Mouse (Mus musculus) hematopoietic stem cell, adult 5-6 weeks (primary cell): ENCODE data around the gene Wfdc8. TPM values are rescaled to one million over a fixed set of nuclear protein-coding genes. Genes with fewer than 3 reads are reported as not detected.
A peak's percentile ranks its signal among the peaks of the same experiment; 100 is the strongest.

ENCODE experiments used
- ATAC-seq, 2 experiments: fragments of 125-278 bp in 1 of 2; replicated peaks in 1 of 2; 2 replicates each; pipeline ENCODE4 v1.8.0; 2016 to 2017; ENCODE audit warnings: inconsistent platforms in 2 of 2, mild to moderate bottlenecking in 2 of 2, moderate number of reproducible peaks in 2 of 2, low read depth in 1 of 2, moderate TSS enrichment in 1 of 2; ENCODE audit not compliant: low FRiP score in 2 of 2, poor library complexity in 2 of 2, severe bottlenecking in 2 of 2, insufficient read depth in 1 of 2, low TSS enrichment in 1 of 2
- total RNA-seq: library from RNA; stranded (forward); fragments of 172-1452, 232-1000 nt; gene quantifications from 2 replicates; pipeline ENCODE4 v1.2.3, GENCODE M21; 2017

The Wfdc8 gene
- total RNA-seq, 1 experiment from 2014 or later = not detected

DNA sequence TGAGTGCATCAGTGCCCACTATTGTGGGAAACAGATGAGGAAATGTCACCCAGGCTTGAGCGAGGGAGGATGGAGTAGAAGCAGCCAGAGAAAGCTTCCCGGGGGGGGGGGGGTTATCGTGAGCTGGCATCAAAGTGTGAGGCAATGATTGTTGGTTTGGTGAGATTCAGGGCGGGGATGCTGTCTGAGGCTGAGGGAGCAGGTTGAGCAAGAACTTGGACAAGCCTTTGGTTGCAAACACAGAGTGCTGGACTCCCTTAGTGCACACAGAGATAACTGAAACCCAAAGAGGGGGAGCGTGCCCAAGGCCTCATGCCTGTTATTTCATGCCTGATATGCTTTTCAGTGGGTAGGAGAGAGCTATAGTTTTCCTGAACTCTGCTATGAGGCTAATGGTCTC lies 46.0 kb downstream of the Wfdc8 start:
- ATAC-seq = no peak

DNA sequence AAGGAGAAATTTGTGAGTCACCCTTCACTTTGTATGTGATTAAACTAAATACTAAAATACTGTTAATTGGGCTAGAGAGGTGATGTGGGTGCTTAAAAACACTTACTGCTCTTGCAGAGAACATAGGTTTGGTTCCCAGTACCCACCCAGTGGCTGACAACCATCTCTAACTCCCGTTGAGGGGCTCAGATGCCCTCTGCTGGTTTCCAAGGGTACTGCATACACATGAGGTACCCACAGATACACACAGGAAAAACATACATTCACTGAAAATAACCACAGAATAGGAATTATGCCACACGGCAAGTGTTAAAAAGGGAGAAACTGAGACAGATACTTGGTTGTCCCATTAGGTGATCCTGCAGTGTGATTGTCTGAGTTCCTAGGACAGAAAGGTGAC lies 46.4 kb downstream of the Wfdc8 start:
- ATAC-seq = no peak

DNA sequence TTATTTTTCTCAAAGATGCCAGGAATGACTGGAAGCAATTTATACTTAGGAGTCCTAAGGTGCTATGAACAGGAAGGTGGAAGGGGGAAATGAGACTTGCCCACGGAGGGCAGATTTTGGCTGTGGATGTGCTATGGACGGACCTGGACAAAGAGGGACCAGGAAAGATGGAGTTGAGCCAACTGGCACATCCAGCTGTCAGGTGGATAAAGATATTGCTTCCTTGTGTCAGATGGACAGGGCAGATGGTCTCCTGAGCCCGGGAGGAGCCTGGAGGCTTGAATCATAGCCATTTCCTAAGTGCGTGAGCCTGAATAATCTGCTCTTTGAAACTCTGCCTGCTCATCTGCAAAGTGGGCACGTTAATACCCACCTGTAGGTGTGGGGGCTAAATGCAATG lies 49.1 kb downstream of the Wfdc8 start:
- no peak for ATAC-seq

DNA sequence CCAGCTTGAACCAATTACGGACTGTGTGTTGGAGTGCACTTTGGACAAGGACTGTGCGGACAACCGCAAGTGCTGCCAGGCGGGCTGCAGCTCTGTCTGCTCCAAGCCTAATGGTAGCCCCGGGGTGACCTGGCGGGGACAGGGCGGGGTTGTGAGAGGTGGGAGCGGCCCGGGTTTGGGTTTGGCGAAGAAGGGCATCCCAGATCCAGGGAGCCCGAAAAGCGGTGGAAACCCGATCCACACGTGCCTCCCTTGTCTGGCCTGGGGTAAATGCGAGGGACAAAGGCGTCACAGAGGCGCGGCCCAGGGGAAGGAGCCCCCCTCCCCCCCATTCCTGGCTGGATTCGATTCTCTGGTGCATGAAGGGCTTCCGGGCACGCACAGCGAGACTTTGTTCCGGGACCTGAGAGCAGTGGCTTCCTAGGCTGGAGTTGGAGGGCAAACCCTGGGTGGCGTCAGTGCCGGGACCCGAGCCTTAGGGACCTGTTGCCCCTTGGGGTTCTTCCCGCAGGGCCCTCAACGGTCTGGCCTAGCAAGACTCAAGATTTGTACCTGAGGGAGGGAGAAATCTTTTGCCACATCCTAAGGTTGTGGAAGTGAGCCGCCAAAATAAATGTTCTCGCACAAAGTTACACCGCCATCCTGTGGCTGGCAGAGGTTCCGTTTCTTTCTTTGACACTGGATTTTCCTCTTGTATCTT lies 49.9 kb downstream of the Wfdc8 start:
- peak; percentile 43 to 60 for ATAC-seq

DNA sequence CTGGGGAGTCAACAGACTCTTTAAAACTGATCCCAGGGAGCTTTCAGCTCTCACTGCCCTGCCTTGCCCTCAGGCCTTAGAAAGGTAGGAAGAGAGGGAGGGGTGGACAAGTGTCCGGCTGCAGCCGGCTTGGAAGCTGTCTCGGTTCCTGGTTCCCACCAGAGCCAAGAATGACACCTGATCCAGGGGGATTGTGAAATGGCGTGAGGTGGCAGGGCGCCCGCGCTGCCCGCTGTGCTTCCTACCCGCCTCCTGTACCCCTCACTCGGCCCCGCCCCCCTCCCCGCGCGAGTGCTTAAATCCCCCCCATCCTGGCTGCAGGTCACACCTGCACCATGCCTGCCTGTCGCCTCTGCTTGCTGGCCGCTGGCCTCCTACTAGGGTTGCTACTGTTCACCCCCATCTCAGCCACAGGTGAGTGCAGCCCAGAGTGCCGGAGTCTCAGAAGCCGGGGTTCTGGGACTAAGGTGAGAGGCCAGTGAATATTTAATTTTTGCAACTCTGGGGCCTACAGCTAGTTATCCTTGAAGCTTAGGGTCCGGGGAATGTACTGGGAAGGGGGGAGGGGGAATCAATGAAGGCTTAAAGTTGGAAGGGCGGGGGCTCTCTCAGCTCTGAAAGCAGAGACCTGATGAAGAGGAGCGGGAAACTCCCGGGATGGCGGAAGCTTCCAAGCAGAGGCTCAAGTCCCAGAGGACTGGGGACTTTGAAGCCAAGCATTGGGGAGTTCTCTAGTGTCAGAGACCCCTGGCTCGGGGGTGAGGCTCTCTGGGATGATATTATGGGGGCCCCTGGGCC lies 50.8 kb downstream of the Wfdc8 start, which contains the start of gene Wfdc2:
Wfdc2 (plus strand) TSS at position 23 of the 798 bp plus-strand sequence.
- ATAC-seq = no peak

DNA sequence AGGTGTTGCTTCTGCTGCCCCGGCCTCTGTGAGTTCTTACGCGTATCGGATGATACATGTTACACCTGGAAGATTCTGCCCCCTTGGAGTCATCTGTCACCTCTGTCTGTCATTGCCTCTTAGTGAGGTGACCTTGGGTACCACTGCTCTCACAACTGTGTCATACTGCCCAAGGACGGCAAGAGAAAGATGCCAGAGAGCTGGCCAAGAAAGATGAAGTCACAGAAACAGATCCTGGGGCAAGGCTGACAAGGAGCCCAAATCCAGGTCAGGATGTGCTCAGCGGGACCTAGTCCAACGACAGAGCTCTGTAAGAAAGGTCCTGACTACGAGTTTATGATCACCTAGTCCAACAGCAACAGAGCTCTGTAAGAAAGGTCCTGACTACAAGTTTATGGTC lies 53.3 kb downstream of the Wfdc8 start:
- no peak for ATAC-seq

DNA sequence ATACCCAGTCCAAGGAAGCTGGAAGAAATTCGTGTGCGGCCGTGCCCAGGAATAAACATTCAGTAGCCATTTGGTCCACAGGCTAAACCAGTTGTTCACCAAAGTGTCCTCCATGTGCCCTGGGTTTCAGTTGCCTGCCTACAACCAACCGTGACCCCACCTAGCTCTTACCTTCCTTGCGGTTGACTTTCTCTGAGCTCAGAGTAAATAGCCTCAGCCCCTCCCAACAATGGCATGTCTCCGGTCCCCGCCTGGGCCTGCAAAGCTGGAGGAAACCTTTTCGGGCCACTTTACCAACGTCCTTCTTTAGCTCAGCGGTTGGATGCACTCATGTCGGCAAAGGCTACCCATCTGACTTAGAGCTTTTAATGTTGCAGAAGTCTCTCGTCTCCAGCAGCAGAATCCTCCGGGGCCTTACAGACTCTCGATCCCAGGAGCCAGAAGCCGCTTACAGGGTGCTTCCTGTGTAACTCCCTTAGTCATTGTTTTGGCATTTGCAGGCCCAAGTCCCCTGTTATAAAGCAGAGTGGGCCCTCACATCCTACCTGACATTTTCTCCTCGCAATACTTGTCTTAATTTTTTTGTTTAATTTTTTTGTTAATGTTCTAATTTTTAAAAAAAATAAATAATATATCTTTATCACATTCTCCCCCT lies 54.3 kb downstream of the Wfdc8 start:
- peak; percentile 37 to 50; a peak in 3 of 4 replicates for ATAC-seq

DNA sequence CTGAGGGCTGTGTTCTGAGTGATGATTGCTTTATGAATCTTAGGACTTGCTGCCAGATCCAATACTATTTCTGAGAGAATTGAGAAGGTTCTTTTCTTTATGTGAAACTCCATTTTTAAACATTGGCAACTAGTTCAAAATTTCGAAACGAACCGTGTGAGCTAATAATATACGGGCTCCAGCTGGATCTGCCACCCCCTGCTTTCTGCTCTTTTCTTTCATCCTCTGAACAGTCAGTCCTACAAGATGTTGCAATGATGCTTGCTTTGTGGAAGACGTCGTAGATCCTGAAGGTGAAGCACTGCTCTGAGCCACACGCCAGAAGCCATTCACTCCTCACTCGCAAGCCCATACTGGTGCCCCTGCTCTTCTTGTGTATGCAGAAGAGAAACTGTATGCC lies 55.0 kb downstream of the Wfdc8 start:
- no peak for ATAC-seq

DNA sequence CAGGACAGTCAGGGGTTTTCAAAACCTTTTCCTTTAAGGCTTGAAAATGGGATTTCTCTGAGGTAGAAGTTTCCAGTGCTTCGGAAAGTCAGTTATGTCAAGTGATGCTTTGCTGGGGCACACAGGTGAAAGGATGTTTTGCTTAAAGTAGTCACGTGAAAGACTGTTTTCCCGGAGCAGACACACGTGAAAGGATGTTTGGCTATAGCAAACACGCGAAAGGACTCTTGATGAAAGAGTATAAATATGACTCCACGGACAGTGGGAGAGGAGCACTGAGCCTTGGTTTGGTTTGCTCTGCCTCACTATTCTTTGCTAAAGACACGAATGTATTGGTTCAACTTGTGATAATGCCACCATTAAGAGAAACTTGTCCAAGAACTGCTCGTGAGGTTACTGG lies 61.9 kb downstream of the Wfdc8 start:
- ATAC-seq = no peak

DNA sequence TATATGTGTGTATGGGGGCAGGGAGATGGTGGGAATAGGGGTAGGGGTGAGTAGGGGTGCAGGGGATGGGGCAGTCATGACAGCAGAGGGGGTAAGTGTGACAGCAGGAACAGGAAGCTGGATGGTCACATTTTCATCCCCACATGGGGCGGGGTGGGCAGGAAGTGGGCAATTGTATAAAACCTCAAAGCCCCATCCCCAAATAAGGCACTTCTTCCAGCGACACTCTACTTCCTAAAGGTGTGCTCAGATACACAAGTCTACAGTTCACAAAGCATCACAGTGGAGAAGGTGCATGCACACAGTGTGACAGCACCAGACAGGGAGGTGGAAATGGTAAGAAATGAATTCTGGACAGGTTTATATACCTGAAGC lies 62.5 kb downstream of the Wfdc8 start:
- 0 out of 4 replicates have a peak, but pooled peaks of 1 of the 2 experiments have one; percentile 17 for ATAC-seq

DNA sequence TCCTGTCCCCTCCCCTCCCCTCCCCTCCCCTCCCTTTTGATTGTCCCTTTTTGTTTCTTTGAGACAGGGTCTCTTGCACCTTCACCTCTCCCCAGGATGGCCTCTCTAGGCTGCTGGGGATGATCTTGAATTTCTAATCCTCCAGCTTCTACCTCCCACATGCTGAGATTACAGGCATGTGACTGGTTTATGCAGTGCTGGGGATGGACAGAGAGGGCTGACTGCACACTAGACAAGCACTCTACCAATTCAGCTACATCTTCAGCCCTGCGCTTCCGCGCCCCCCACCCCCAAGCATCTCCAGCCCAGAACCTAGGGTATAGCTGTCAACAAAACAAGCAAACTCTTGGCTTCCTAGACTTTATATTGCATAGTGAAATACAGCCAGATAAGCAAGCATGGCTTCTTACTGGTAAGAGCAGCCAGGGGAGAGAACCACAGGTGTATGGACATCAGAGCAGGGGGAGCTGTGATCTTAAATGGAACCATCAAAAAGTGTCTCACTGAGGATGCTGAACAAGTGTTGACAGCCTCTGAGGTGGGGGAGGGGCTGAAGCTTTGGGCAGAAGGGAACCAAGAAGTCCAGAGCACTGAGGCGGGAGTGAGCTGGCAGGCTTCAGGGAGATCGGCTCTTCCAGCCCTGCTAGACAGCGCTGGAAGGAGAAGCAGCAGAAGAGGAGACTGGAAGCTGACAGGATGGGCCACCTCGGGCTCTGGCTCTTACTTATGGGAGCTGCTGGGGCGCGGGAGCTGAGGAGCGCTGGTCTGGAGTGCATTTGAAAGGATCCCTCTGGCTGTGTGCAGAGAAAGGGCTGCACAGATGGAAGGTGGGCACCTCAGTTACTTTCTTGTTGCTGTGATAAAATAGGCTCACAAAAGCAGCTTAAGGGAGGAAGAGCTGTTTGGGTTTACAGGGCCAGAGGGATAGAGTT lies 63.2 kb downstream of the Wfdc8 start:
- ATAC-seq = no peak

DNA sequence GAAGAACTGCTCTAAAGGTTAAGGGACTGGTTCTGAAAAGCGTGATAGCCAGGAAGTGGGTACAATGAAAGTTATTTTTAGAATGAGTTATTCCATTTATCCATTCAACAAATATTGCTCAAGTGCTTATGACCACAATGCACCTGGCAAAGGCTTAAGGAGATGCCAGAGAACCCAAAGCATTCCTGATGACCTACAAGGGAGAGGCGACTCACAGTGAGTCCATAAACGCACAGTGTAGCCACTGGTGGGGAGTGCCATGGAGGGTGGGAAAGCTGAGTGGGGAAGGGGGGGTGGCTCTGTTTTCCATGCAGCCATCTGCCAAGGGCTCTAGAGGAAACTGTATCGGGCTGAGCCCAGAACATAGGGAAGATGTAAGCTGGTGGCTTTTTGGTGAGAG lies 64.1 kb downstream of the Wfdc8 start:
- no peak for ATAC-seq

Other genes starting within 250 kb of the Wfdc8 start
- gene Slpi, start 224.5 kb downstream of the Wfdc8 start, total RNA-seq = 5.4 and 12.8 TPM in 2 replicates
- not detected in 2 replicates for gene Rbpjl, start 210.5 kb downstream of the Wfdc8 start, total RNA-seq
- gene Matn4, start 208.5 kb downstream of the Wfdc8 start, total RNA-seq = 0.31 TPM in 1 of 2 replicates, not detected in the other
- 11.6 and 17.7 TPM in 2 replicates for gene Sdc4, start 169.7 kb downstream of the Wfdc8 start, total RNA-seq
- 17.0 and 20.7 TPM in 2 replicates for gene Sys1, start 156.7 kb downstream of the Wfdc8 start, total RNA-seq
- 1.7 TPM in 1 of 2 replicates, not detected in the other for gene Gm20458, start 152.7 kb downstream of the Wfdc8 start, total RNA-seq
- gene Trp53tg5, start 139.9 kb downstream of the Wfdc8 start, total RNA-seq = not detected in 2 replicates
- 1.6 TPM in 1 of 2 replicates, not detected in the other for gene Dbndd2, start 127.5 kb downstream of the Wfdc8 start, total RNA-seq
- 28.1 and 28.2 TPM in 2 replicates for gene Pigt, start 116.1 kb downstream of the Wfdc8 start, total RNA-seq
- gene Wfdc2, start 51.2 kb downstream of the Wfdc8 start, total RNA-seq = 7.5 and 11.6 TPM in 2 replicates
- gene Spint3, start 40.2 kb downstream of the Wfdc8 start, total RNA-seq = not detected in 2 replicates
- gene Wfdc6a, start 28.2 kb downstream of the Wfdc8 start, total RNA-seq = not detected in 2 replicates
- not detected in 2 replicates for gene Eppin, start 20.0 kb downstream of the Wfdc8 start, total RNA-seq
- gene Wfdc6b, start 104 bp downstream of the Wfdc8 start, total RNA-seq = not detected in 2 replicates
- gene Wfdc16, start 25.2 kb upstream of the Wfdc8 start, total RNA-seq = not detected in 2 replicates
- gene Wfdc10, start 42.4 kb upstream of the Wfdc8 start, total RNA-seq = 3.5 TPM in 1 of 2 replicates, not detected in the other
- not detected in 2 replicates for gene Wfdc9, start 43.0 kb upstream of the Wfdc8 start, total RNA-seq
- gene Wfdc11, start 60.5 kb upstream of the Wfdc8 start, total RNA-seq = not detected in 2 replicates
- gene Wfdc13, start 71.5 kb upstream of the Wfdc8 start, total RNA-seq = not detected in 2 replicates
- not detected in 2 replicates for gene Spint4, start 84.9 kb upstream of the Wfdc8 start, total RNA-seq
- not detected in 2 replicates for gene Spint5, start 101.7 kb upstream of the Wfdc8 start, total RNA-seq
- gene Wfdc3, start 132.3 kb upstream of the Wfdc8 start, total RNA-seq = 1.6 and 1.9 TPM in 2 replicates
- gene Dnttip1, start 132.4 kb upstream of the Wfdc8 start, total RNA-seq = 22.9 and 31.3 TPM in 2 replicates
- gene Ube2c, start 156.3 kb upstream of the Wfdc8 start, total RNA-seq = 60.3 and 131 TPM in 2 replicates
- gene Tnnc2, start 166.3 kb upstream of the Wfdc8 start, total RNA-seq = 1.6 TPM in 1 of 2 replicates, not detected in the other
- 2.0 and 2.2 TPM in 2 replicates for gene Snx21, start 172.2 kb upstream of the Wfdc8 start, total RNA-seq
- 7.5 and 28.1 TPM in 2 replicates for gene Acot8, start 191.3 kb upstream of the Wfdc8 start, total RNA-seq
- 2.5 and 4.1 TPM in 2 replicates for gene Zswim3, start 191.5 kb upstream of the Wfdc8 start, total RNA-seq
- gene Zswim1, start 209.1 kb upstream of the Wfdc8 start, total RNA-seq = 1.9 and 2.4 TPM in 2 replicates
- gene Spata25, start 214.9 kb upstream of the Wfdc8 start, total RNA-seq = not detected in 2 replicates
- 53.0 and 74.2 TPM in 2 replicates for gene Ctsa, start 219.2 kb upstream of the Wfdc8 start, total RNA-seq
- gene Neurl2, start 219.8 kb upstream of the Wfdc8 start, total RNA-seq = 2.1 TPM in 1 of 2 replicates, not detected in the other
- gene Pltp, start 244.1 kb upstream of the Wfdc8 start, total RNA-seq = 0.55 and 0.56 TPM in 2 replicates